Mouse (Mus musculus): ENCODE measurements at regions not wholly inside any gene's neighbourhood (a gene's known extent, or its start where the extent isn't known, plus 50 kb on each side); places are given as distances from the start of the nearest gene placed in this dataset.
A peak's percentile ranks its signal among the peaks of the same experiment; 100 is the strongest.

DNA sequence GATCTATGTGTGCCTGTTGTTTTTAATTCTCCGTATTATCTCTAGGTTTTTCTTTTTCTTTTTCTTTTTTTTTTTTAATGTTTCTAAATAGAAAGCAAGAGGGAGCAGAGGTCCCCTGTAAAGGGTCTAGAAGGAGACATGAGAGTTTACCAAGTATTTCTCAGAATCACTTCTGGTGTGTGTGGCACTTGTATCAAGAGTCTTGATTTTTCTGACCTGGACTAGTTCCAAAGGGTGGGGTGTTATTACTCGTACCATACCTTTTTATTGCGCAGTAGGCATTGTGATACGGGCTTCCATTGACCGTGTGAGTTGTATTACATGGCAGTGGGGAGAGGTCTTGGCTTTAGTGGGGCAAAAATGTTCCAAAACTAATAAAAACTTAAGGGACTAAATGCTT, 63.2 kb upstream of the Bmp6 start:
- Histone ChIP-seq H3K4me2 (no peak overlapping the region), H3K4me3 (replicated peaks) (no peak overlapping the region), H3K27me3 (replicated peaks) (no peaks in the 10 kb centered on the region), H3K27ac (no peak overlapping the region), H3K9me3 (no peaks in the 10 kb centered on the region), H3K9ac (no peak overlapping the region), H3K4me1 (no peaks in the 10 kb centered on the region), H3K36me3 (no peaks in the 10 kb centered on the region)
- WGBS: 86% methylated on average over 5 of the region's 5 CpGs
- ATAC-seq (ENCODE audit: insufficient read depth, low FRiP score, low read depth): no peak

- H3K4me2 ChIP-seq: no peak overlapping the region
- H3K9ac ChIP-seq: no peak overlapping the region
- H3K4me3 ChIP-seq (replicated peaks): no peak overlapping the region
- no peak for ATAC-seq (ENCODE audit: insufficient read depth, low FRiP score, low read depth)
- WGBS: 72% methylated on average over 3 of the region's 3 CpGs
- no peaks in the 10 kb centered on the region for H3K27me3 ChIP-seq (replicated peaks)
- H3K4me1 ChIP-seq: peaks cover 10% of the 10 kb centered on the region
- H3K27ac ChIP-seq: no peak overlapping the region
- H3K9me3 ChIP-seq: no peaks in the 10 kb centered on the region
- no peaks in the 10 kb centered on the region for H3K36me3 ChIP-seq
Measured at GRCm38 (mm10) chr13:38287960-38288359, 56.9 kb upstream of the Bmp6 start.

GRCm38 (mm10) chr13:38288572-38289440, 56.1 kb upstream of the Bmp6 start:
- no peak overlapping the region for H3K9ac ChIP-seq

GRCm38 (mm10) chr13:38290287-38290941, 54.5 kb upstream of the Bmp6 start:
- Histone ChIP-seq H3K4me1 (peaks cover 10% of the 10 kb centered on the region), H3K9ac (no peak overlapping the region), H3K4me3 (replicated peaks) (no peak overlapping the region), H3K27ac (peak overlapping the region; percentile 57; the same call in 1 of the 2 replicates), H3K9me3 (no peaks in the 10 kb centered on the region), H3K27me3 (replicated peaks) (no peaks in the 10 kb centered on the region), H3K36me3 (no peaks in the 10 kb centered on the region), H3K4me2 (peak overlapping the region; percentile 36)
- ATAC-seq (ENCODE audit: insufficient read depth, low FRiP score, low read depth): no peak; the same call in 1 of the 2 replicates
- 32% methylated on average over 21 of the region's 21 CpGs for WGBS

More at GRCm38 (mm10) chr13:38288572-38289440, 56.1 kb upstream of the Bmp6 start:
- 73% methylated on average over 14 of the region's 14 CpGs for WGBS
- Histone ChIP-seq H3K4me1 (peaks cover 10% of the 10 kb centered on the region), H3K27me3 (replicated peaks) (no peaks in the 10 kb centered on the region), H3K36me3 (no peaks in the 10 kb centered on the region), H3K27ac (no peak overlapping the region), H3K4me2 (no peak overlapping the region), H3K9me3 (no peaks in the 10 kb centered on the region), H3K4me3 (replicated peaks) (no peak overlapping the region)
- no peak for ATAC-seq (ENCODE audit: insufficient read depth, low FRiP score, low read depth)

- Histone ChIP-seq H3K27ac (no peak overlapping the region), H3K27me3 (replicated peaks) (no peaks in the 10 kb centered on the region), H3K9ac (no peak overlapping the region), H3K9me3 (no peaks in the 10 kb centered on the region), H3K4me3 (replicated peaks) (no peak overlapping the region), H3K4me2 (no peak overlapping the region), H3K4me1 (peaks cover 11% of the 10 kb centered on the region), H3K36me3 (no peaks in the 10 kb centered on the region)
- WGBS: 78% methylated on average over 4 of the region's 4 CpGs
- no peak for ATAC-seq (ENCODE audit: insufficient read depth, low FRiP score, low read depth)
Measured at GRCm38 (mm10) chr13:38291487-38291886, 53.4 kb upstream of the Bmp6 start.

Data from stomach, embryonic 15.5 days (tissue).